Mouse (Mus musculus) CH12.LX (cell line): ENCODE measurements around the gene Cpt1b. TPM values are rescaled to one million over a fixed set of nuclear protein-coding genes. Genes with fewer than 3 reads are reported as not detected.

Source experiments
- DNase-seq: peaks from one replicate; pipeline ENCODE4 v3.0.0-alpha.2; 2013; ENCODE audit errors: extremely low read depth
- H3K27ac ChIP-seq: 2 replicates; pipeline ENCODE4 v1.5.1; 2012; ENCODE audit warnings: low read depth, mild to moderate bottlenecking, control low read depth, moderate library complexity; ENCODE audit not compliant: insufficient read depth
- H3K27me3 ChIP-seq: replicated peaks from 2 replicates; pipeline ENCODE3; 2012; ENCODE audit warnings: inconsistent platforms
- H3K36me3 ChIP-seq, 2 experiments: replicated peaks in 1 of 2; 2 replicates each; pipeline versions ENCODE3 to v1.6.1; 2012; ENCODE audit warnings: inconsistent platforms in 1 of 2, low read length in 1 of 2, mild to moderate bottlenecking in 1 of 2, mixed read lengths in 1 of 2, moderate library complexity in 1 of 2; ENCODE audit not compliant: control insufficient read depth in 1 of 2, insufficient read depth in 1 of 2
- H3K4me1 ChIP-seq, 2 experiments: 2 replicates each; pipeline ENCODE4 v1.6.1; 2012; ENCODE audit warnings: inconsistent platforms in 1 of 2, moderate library complexity in 1 of 2; ENCODE audit not compliant: insufficient read depth in 2 of 2, control insufficient read depth in 1 of 2
- H3K4me2 ChIP-seq: 2 replicates; pipeline ENCODE4 v1.6.1; 2012; ENCODE audit warnings: low read depth, mild to moderate bottlenecking, control low read depth; ENCODE audit not compliant: poor library complexity, insufficient read depth, severe bottlenecking
- H3K4me3 ChIP-seq, 3 experiments: fragments of 150-350 bp in 1 of 3; sonication (generic) in 1 of 3; replicated peaks in 1 of 3; 2 replicates each; pipeline versions ENCODE3 to v1.5.1; 2011 to 2012; ENCODE audit warnings: low read depth in 2 of 3, low read length in 2 of 3, mild to moderate bottlenecking in 2 of 3, moderate library complexity in 2 of 3, control low read depth in 1 of 3, improper control_type of control experiment in 1 of 3, inconsistent platforms in 1 of 3, mixed read lengths in 1 of 3; ENCODE audit not compliant: poor library complexity in 1 of 3
- H3K79me2 ChIP-seq: replicated peaks from 2 replicates; pipeline ENCODE4 v1.6.1; 2012; ENCODE audit warnings: mild to moderate bottlenecking, moderate library complexity; ENCODE audit not compliant: control insufficient read depth, poor library complexity, insufficient read depth, severe bottlenecking; ENCODE audit errors: extremely low read depth
- H3K9ac ChIP-seq: 2 replicates; pipeline ENCODE4 v1.6.1; 2012; ENCODE audit warnings: low read depth, mild to moderate bottlenecking, control low read depth, moderate library complexity; ENCODE audit not compliant: insufficient read depth
- H3K9me3 ChIP-seq: replicated peaks from 2 replicates; pipeline ENCODE3; 2012; ENCODE audit warnings: low read length, inconsistent platforms, mixed read lengths
- BHLHE40 ChIP-seq: IDR thresholded peaks from 2 replicates; pipeline ENCODE4 v1.6.1; 2011; ENCODE audit warnings: mild to moderate bottlenecking, low read depth, low read length, improper control_type of control experiment
- CHD1 ChIP-seq: IDR thresholded peaks from 2 replicates; pipeline ENCODE4 v1.6.1; 2012; ENCODE audit warnings: low read depth, low read length, improper control_type of control experiment, inconsistent platforms
- CHD2 ChIP-seq: IDR thresholded peaks from 2 replicates; pipeline ENCODE4 v1.6.1; 2011; ENCODE audit warnings: low read length, improper control_type of control experiment
- CTCF ChIP-seq, 2 experiments: IDR thresholded peaks in 1 of 2; conservative IDR thresholded peaks in 1 of 2; 2 replicates each; pipeline ENCODE4 v1.5.1; 2011 to 2012; ENCODE audit warnings: low read depth in 2 of 2, low read length in 2 of 2, improper control_type of control experiment in 1 of 2, inconsistent platforms in 1 of 2, mild to moderate bottlenecking in 1 of 2, moderate library complexity in 1 of 2
- ELF1 ChIP-seq: IDR thresholded peaks from 2 replicates; pipeline ENCODE4 v1.6.1; 2014; ENCODE audit warnings: low read depth, mild to moderate bottlenecking, inconsistent platforms, low read length, improper control_type of control experiment
- EP300 ChIP-seq: IDR thresholded peaks from 2 replicates; pipeline ENCODE4 v1.6.1; 2011; ENCODE audit warnings: low read length, improper control_type of control experiment
- ETS1 ChIP-seq: conservative IDR thresholded peaks from 2 replicates; pipeline ENCODE4 v1.6.1; 2012; ENCODE audit warnings: low read depth, mild to moderate bottlenecking, inconsistent platforms, low read length, improper control_type of control experiment, moderate library complexity
- IRF4 ChIP-seq: IDR thresholded peaks from 2 replicates; pipeline ENCODE4 v1.6.1; 2014; ENCODE audit warnings: low read depth, mild to moderate bottlenecking, inconsistent platforms, low read length, improper control_type of control experiment
- JUND ChIP-seq: conservative IDR thresholded peaks from 2 replicates; pipeline ENCODE4 v1.6.1; 2011; ENCODE audit warnings: low read depth, low read length, improper control_type of control experiment
- KAT2A ChIP-seq: IDR thresholded peaks from 2 replicates; pipeline ENCODE4 v1.6.1; 2012; ENCODE audit warnings: low read length, improper control_type of control experiment, inconsistent platforms; ENCODE audit not compliant: insufficient replicate concordance
- MAZ ChIP-seq: IDR thresholded peaks from 2 replicates; pipeline ENCODE4 v1.6.1; 2012; ENCODE audit warnings: low read depth, mild to moderate bottlenecking, inconsistent platforms, low read length, improper control_type of control experiment, moderate library complexity
- MEF2A ChIP-seq: IDR thresholded peaks from 2 replicates; pipeline ENCODE4 v1.6.1; 2014; ENCODE audit warnings: low read depth, mild to moderate bottlenecking, inconsistent platforms, low read length, improper control_type of control experiment, borderline replicate concordance
- MXI1 ChIP-seq: IDR thresholded peaks from 2 replicates; pipeline ENCODE4 v1.6.1; 2011; ENCODE audit warnings: mild to moderate bottlenecking, low read depth, low read length, improper control_type of control experiment
- MYC ChIP-seq: IDR thresholded peaks from 2 replicates; pipeline ENCODE4 v1.6.1; 2011; ENCODE audit warnings: low read depth, mild to moderate bottlenecking, improper control_type of control experiment, low read length
- NELFE ChIP-seq: IDR thresholded peaks from 2 replicates; pipeline ENCODE4 v1.6.1; 2011; ENCODE audit warnings: low read depth, low read length, improper control_type of control experiment
- PAX5 ChIP-seq: IDR thresholded peaks from 2 replicates; pipeline ENCODE4 v1.6.1; 2012; ENCODE audit warnings: low read length, inconsistent platforms, mixed read lengths
- POLR2A ChIP-seq: IDR thresholded peaks from 2 replicates; pipeline ENCODE4 v1.6.1; 2011; ENCODE audit warnings: low read depth, mild to moderate bottlenecking, improper control_type of control experiment, low read length
- POLR2AphosphoS2 ChIP-seq: IDR thresholded peaks from 2 replicates; pipeline ENCODE4 v1.6.1; 2011; ENCODE audit warnings: low read depth, low read length, improper control_type of control experiment
- RCOR1 ChIP-seq: conservative IDR thresholded peaks from 2 replicates; pipeline ENCODE4 v1.6.1; 2012; ENCODE audit warnings: low read depth, mild to moderate bottlenecking, inconsistent platforms, low read length, improper control_type of control experiment
- TCF12 ChIP-seq: IDR thresholded peaks from 2 replicates; pipeline ENCODE4 v1.6.1; 2014; ENCODE audit warnings: low read depth, mild to moderate bottlenecking, inconsistent platforms, low read length, improper control_type of control experiment
- UBTF ChIP-seq: IDR thresholded peaks from 2 replicates; pipeline ENCODE4 v1.6.1; 2012; ENCODE audit warnings: low read depth, mild to moderate bottlenecking, inconsistent platforms, low read length, improper control_type of control experiment, moderate library complexity
- USF2 ChIP-seq: conservative IDR thresholded peaks from 2 replicates; pipeline ENCODE4 v1.6.1; 2011; ENCODE audit warnings: low read depth, low read length, improper control_type of control experiment
- ZKSCAN1 ChIP-seq: IDR thresholded peaks from 2 replicates; pipeline ENCODE4 v1.6.1; 2012; ENCODE audit warnings: low read depth, inconsistent platforms, low read length, improper control_type of control experiment, borderline replicate concordance
- dilution Hi-C: fragments of 300-500 bp; cut with MboI; formaldehyde crosslinking; loops from 2 replicates; pipeline ENCODE4 v1.14.3; 2020; ENCODE audit warnings: low sequenced_read_pairs; ENCODE audit not compliant: extremely low pct_unique_long_range_greater_than_20kb, extremely low pct_ligation_motif_present
- in situ Hi-C: fragments of 300-500 bp; cut with MboI; formaldehyde crosslinking; loops from 3 replicates; pipeline ENCODE4 v1.14.3; 2019; ENCODE audit warnings: low sequenced_read_pairs, low pct_ligation_motif_present, low pct_unique_long_range_greater_than_20kb, mixed read lengths
- polyA plus RNA-seq: library from polyadenylated mRNA; unstranded; fragments of >175 nt; gene quantifications from 2 replicates; pipeline ENCODE4 v1.2.1, GENCODE M21; 2012; ENCODE audit warnings: low read depth; ENCODE audit not compliant: insufficient read length
- total RNA-seq, 2 experiments: library from RNA; depleted of rRNA; stranded (reverse); fragments of 300-350 nt in 1 of 2; fragments of >200 nt in 1 of 2; gene quantifications; 2 replicates each; pipeline ENCODE4 v1.2.3; 2012 to 2014

The Cpt1b gene
- total and polyA plus RNA-seq, 3 experiments: 1.5 to 2.1 (median 2.1) TPM

GRCm38 (mm10) chr15:89428821-89429351 is 3.2 kb upstream of the Cpt1b start:
- peaks cover 21 to 43% of the 10 kb centered on the region in 2 experiments for H3K36me3 ChIP-seq
- peak overlapping the region; percentile 85 for H3K4me2 ChIP-seq
- H3K4me3 ChIP-seq: peak overlapping the region; percentile 79 to 90 (median 80)
- TF ChIP-seq CHD1: no peak
- no peak for TF ChIP-seq RCOR1
- TF ChIP-seq IRF4: no peak
- TF ChIP-seq ETS1: no peak
- no peak for TF ChIP-seq MEF2A
- TF ChIP-seq MXI1: no peak
- no peak for TF ChIP-seq MYC
- no peak for TF ChIP-seq MAZ
- TF ChIP-seq BHLHE40: no peak
- TF ChIP-seq USF2: no peak
- TF ChIP-seq ZKSCAN1: no peak
- no peak for TF ChIP-seq PAX5
- TF ChIP-seq POLR2A: no peak
- TF ChIP-seq NELFE: no peak
- no peak for TF ChIP-seq KAT2A
- TF ChIP-seq UBTF: no peak
- no peak for TF ChIP-seq EP300
- TF ChIP-seq POLR2AphosphoS2: no peak
- no peak for TF ChIP-seq CHD2
- TF ChIP-seq CTCF (conservative IDR thresholded peaks at IDR 0.05 in 1 of 2, IDR thresholded peaks at IDR 0.05 in 1 of 2; ENCODE audit: low read depth in 2 of 2, low read length in 2 of 2): no peak
- in situ Hi-C loops (loop anchor here (10.0 kb wide), 1 partner anchor 354 kb away; the partner anchor contains the start of gene Trabd), dilution Hi-C loops (no loop called here)
- H3K4me1 ChIP-seq: peaks cover 0 to 14% of the 10 kb centered on the region in 2 experiments; a peak in 2 of 4 replicates
- peak overlapping the region; percentile 31 for H3K27ac ChIP-seq
- H3K9ac ChIP-seq: peak overlapping the region; percentile 91
- H3K79me2 ChIP-seq: peaks cover 12% of the 10 kb centered on the region
- DNase-seq: no peak
- no peaks in the 10 kb centered on the region for H3K27me3 ChIP-seq
- no peaks in the 10 kb centered on the region for H3K9me3 ChIP-seq

GRCm38 (mm10) chr15:89428136-89428790 is 2.6 kb upstream of the Cpt1b start:
- Histone ChIP-seq H3K4me3 (peak overlapping the region; percentile 79 to 90 (median 80)), H3K9me3 (no peaks in the 10 kb centered on the region), H3K79me2 (peaks cover 12% of the 10 kb centered on the region), H3K36me3 (peaks cover 24 to 49% of the 10 kb centered on the region in 2 experiments), H3K27me3 (no peaks in the 10 kb centered on the region), H3K4me1 (peaks cover 0 to 14% of the 10 kb centered on the region in 2 experiments; a peak in 2 of 4 replicates), H3K27ac (no peak overlapping the region), H3K9ac (peak overlapping the region; percentile 91; the same call in 1 of the 2 replicates), H3K4me2 (peak overlapping the region; percentile 85)
- dilution Hi-C loops (no loop called here), in situ Hi-C loops (loop anchor here (10.0 kb wide), 1 partner anchor 353 kb away; the partner anchor contains the start of gene Trabd)
- no peak for DNase-seq
- no peak for TF ChIP-seq EP300
- TF ChIP-seq CHD2: no peak
- TF ChIP-seq CHD1: no peak
- TF ChIP-seq CTCF (conservative IDR thresholded peaks at IDR 0.05 in 1 of 2, IDR thresholded peaks at IDR 0.05 in 1 of 2; ENCODE audit: low read depth in 2 of 2, low read length in 2 of 2): no peak
- TF ChIP-seq ELF1: no peak
- no peak for TF ChIP-seq JUND
- no peak for TF ChIP-seq IRF4
- no peak for TF ChIP-seq TCF12
